Mouse (Mus musculus) urinary bladder, postnatal 25 days (tissue): ENCODE data around the gene Lck.
"Not testable (repeated sequence)": the region's sequence is repeated elsewhere in the genome, so short reads cannot be mapped to it uniquely, and the experiment has no call there.

Experiments
- DNase-seq: peaks from one replicate; pipeline ENCODE4 v3.0.0; 2022; ENCODE audit warnings: low spot score

The Lck gene

GRCm38 (mm10) chr4:129555421-129555861 is 18.0 kb downstream of the Lck start:
- peak; percentile 57 for DNase-seq

GRCm38 (mm10) chr4:129554512-129554911 is 18.9 kb downstream of the Lck start:
- not testable (repeated sequence) for DNase-seq

GRCm38 (mm10) chr4:129550295-129550694 is 23.1 kb downstream of the Lck start:
- no peak for DNase-seq

- DNase-seq = no peak
These were observed 24.1 kb downstream of the Lck start for GRCm38 (mm10) chr4:129549306-129549705.

- not testable (repeated sequence) for DNase-seq
These were observed 25.8 kb downstream of the Lck start for GRCm38 (mm10) chr4:129547631-129548030.

- no peak for DNase-seq
These were observed 29.3 kb downstream of the Lck start for GRCm38 (mm10) chr4:129544106-129544505.

- peak; percentile 98 for DNase-seq
These were observed 30.8 kb downstream of the Lck start, which contains the start of gene Hdac1 for GRCm38 (mm10) chr4:129542592-129543141. Hdac1 (minus strand) TSS chr4:129542713.

- DNase-seq = peak; percentile 10
These were observed 31.4 kb downstream of the Lck start for GRCm38 (mm10) chr4:129541868-129542591.

- DNase-seq = no peak
These were observed 33.4 kb downstream of the Lck start for GRCm38 (mm10) chr4:129540012-129540411.

GRCm38 (mm10) chr4:129528901-129529300 is 44.5 kb downstream of the Lck start:
- DNase-seq = not testable (repeated sequence)

- no peak for DNase-seq
These were observed 47.6 kb downstream of the Lck start for GRCm38 (mm10) chr4:129525889-129526288.

GRCm38 (mm10) chr4:129525338-129525737 is 48.1 kb downstream of the Lck start:
- DNase-seq = no peak

GRCm38 (mm10) chr4:129518519-129518918 is 54.9 kb downstream of the Lck start:
- no peak for DNase-seq

- peak; percentile 54 for DNase-seq
These were observed 56.5 kb downstream of the Lck start for GRCm38 (mm10) chr4:129516925-129517324.

- DNase-seq = peak; percentile 71
These were observed 59.0 kb downstream of the Lck start for GRCm38 (mm10) chr4:129514300-129514898.

- no peak for DNase-seq
These were observed 59.5 kb downstream of the Lck start for GRCm38 (mm10) chr4:129513891-129514290.

GRCm38 (mm10) chr4:129513086-129513767 is 60.2 kb downstream of the Lck start, which contains the start of gene Marcksl1:
Marcksl1 (plus strand) TSS chr4:129513581.
- DNase-seq = peak; percentile 87

GRCm38 (mm10) chr4:129511413-129512096 is 61.9 kb downstream of the Lck start:
- DNase-seq = no peak

- DNase-seq = no peak
These were observed 62.6 kb downstream of the Lck start for GRCm38 (mm10) chr4:129510723-129511412.

GRCm38 (mm10) chr4:129509650-129510049 is 63.8 kb downstream of the Lck start:
- no peak for DNase-seq
